Mouse (Mus musculus) left cerebral cortex, adult 11 months (tissue): ENCODE measurements around the gene Kif6.
A peak's percentile ranks its signal among the peaks of the same experiment; 100 is the strongest.

Experiments
- DNase-seq: peaks from one replicate; pipeline ENCODE4 v3.0.0; 2022; ENCODE audit warnings: low spot score

Kif6 gene

GRCm38 (mm10) chr17:49852183-49852582 is 237.2 kb downstream of the Kif6 start:
- DNase-seq, result no peak

- DNase-seq, result no peak
Measured at GRCm38 (mm10) chr17:49855785-49856184, 240.8 kb downstream of the Kif6 start.

- no peak for DNase-seq
Measured at GRCm38 (mm10) chr17:49860057-49860816, 245.3 kb downstream of the Kif6 start.

DNA sequence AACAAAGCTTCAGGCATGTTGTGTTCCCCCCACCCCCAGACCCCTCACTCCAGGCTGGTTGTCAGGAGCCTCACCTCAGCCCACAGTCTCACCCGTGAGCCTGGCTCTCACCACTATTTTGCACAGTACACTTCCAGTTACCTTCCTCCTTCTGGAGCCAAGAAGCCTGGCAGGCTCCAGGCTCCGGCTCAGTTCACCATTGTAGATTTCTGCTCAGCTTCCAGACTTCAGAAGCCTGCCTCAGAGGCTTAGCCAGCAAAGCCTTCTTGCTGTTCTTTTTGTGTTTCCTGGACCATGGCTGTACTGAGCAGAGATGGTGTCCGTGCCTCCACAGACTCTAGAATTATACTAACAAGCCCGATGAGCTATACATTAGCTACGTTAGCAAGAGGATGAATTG is 248.7 kb downstream of the Kif6 start:
- no peak for DNase-seq

GRCm38 (mm10) chr17:49865604-49866003 is 250.7 kb downstream of the Kif6 start:
- no peak for DNase-seq

DNA sequence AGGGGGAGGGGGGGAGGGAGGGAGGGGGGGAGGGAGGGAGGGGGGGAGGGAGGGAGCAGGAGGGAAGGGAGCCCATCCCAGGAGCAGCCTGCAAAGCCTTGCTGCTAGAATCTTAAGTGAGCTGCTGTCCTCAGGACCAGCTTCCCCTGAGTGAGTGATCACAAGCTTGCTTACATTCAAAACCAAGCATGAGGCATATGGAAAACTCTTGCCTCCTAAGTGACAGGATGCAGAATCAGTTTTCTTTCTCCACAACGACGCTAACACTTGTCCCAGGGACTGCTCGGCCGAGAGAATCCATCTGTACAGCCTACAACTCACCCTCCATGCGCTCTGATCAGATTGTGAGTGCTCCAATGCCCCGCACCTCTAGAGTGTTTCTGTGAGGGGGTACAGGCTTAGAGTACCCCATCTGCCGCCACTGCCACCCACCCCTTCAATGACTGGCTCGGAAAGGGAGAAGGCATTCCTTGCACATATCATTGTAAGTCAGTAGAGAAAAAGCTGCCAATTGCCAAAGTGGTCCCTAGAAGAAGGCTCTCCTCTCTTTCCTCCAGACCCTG is 251.8 kb downstream of the Kif6 start:
- DNase-seq, result no peak

- no peak for DNase-seq
Measured at GRCm38 (mm10) chr17:49867321-49868137, 252.6 kb downstream of the Kif6 start.

- DNase-seq, result no peak
Measured at GRCm38 (mm10) chr17:49869246-49869645, 254.3 kb downstream of the Kif6 start.

GRCm38 (mm10) chr17:49872305-49872704 is 257.4 kb downstream of the Kif6 start:
- no peak for DNase-seq

DNA sequence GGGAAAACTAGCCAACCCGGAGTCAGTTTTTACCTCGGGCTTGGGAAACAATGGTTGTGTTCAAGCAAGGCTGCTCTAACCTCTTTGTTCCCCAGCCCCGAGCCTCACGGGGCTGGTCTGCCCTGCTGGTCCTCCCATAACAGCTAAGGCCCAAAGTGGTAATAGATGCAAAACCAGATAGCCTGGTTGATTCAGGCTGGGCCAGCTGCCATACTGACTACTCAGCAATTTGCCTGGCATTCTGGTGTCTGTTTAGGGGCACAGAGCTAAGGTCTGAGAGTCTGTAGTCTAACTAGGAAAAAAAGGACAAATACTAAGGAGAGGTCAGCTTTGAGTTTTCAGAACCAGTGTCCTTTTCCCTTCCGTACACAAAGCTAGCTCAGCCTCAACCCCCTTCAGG is 259.8 kb downstream of the Kif6 start:
- no peak for DNase-seq

DNA sequence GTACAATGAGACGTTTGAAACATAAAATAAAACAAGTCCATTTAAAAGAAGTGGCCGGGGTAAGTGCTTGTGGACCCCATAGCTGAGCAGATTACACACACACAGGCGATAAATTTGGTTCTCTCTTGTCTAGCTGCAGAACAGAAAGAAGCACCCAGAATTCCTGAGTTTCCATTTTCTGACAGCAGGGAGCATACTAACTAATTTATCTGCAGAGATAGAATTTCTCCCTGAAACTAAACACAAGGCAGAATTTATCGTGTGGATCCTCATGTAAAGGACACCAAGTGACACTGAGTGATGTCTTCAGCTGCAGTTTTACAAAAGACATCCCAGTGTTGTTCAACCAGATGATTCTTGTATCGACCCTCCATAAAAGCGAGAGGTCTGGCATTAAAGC is 260.5 kb downstream of the Kif6 start:
- no peak for DNase-seq

- no peak for DNase-seq
Measured at GRCm38 (mm10) chr17:49875939-49876651, 261.2 kb downstream of the Kif6 start.

DNA sequence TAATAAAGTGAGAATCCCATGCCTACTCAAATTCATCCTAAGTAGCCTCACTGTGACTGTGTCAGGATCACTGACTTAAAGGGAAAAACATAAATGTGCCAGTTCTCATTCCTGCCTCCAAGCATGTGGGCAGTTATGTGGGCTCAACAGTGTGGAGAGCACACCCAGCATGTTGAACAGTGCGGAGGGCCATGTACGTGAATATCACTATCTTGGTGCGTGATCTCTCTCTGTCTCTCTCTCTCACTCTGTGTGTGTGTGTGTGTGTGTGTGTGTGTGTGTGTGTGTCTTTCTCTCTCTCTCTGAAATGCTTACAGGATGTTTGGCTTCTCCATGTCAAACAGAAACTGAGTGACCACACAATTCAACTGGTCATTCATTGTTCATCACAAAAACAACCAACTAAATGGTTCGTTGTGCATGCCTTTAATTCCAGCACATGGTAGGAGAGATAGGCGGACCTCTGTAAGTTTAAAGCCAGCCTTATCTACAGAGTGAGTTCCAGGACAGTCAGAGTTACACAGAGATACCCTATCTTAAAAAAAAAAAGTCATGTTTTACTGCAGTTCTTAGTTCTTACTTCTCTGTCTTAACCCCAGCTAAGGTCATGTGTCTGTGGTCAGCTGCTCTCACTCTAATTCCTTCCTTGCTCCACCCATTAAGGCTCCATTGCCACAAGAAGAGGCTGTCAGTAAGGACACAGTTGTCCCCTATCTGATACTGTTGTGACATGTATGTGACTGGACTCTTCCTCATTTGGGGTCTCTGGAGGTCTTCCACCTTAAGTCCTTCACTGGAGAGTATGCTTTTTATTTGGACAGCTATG is 266.2 kb downstream of the Kif6 start:
- DNase-seq, result no peak

DNA sequence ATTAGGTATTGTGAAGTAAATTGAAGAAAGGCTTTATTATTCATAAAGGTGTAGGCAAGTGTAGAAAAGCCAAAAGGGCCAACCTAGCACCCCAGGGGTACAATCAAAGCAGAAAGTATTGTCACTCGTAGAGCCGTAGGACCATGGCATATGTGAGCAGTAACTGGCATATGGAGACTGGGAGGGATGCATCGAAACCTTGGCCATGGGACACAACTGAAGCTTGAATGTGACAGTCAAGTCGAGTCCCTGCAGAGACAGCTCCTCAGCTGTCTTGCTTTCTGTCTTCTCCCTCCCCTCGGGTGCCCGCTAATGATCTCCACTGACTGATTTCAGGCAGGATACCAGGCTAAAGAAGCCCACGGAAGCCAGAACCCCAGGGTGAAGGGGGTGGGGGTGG is 266.9 kb downstream of the Kif6 start:
- no peak for DNase-seq

DNA sequence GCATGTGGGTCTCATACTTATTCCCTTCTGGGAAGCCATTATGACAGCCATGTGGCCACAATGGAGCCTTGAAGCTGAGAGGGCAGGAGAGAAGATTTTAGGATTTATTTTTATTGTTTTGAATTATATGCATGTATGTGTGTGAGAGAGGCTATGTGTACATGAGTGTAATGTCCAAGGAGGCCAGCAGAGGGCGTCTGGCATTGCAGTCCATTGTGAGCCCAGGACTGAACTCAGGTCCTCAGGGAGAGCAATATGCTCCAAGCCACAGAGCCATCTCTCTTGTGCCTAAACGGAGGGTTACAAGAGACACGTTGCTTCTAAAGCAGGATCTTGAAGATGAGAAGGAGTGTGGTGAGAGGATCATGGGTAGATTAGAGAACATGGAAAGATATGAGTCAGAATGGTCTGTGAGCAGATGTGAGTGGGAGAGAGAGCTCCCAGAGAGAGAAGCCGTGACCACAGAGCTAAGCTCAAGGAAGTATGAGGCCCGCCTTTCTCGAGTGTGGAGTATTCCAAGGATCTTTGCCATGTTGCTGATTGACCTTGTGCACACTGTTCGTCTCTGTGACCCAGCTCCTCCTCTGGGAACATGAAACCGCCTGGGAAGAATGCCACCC is 268.3 kb downstream of the Kif6 start:
- peak; percentile 16 for DNase-seq

GRCm38 (mm10) chr17:49885035-49885434 is 270.1 kb downstream of the Kif6 start:
- DNase-seq, result no peak

DNA sequence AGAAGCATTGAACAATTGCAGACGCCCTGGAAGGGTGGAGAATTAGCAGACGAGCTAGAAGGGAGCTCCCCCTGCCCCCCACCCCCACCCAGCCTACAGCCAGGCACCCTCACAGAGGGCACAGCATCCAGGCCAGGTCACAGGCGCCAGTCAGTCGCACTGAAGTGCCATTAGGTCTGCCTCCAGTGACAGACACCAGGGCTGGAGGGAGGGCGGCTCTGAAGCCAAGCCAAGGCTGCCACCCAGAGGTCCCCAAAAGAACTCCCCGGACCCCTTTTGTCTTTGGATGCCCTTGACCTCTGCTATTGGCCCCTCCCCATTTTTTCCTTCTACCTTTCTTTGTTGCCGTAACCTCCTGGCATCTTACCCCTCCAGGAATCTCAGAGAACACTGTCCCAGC is 274.7 kb downstream of the Kif6 start:
- no peak for DNase-seq

GRCm38 (mm10) chr17:49890861-49891260 is 275.9 kb downstream of the Kif6 start:
- DNase-seq, result no peak

DNA sequence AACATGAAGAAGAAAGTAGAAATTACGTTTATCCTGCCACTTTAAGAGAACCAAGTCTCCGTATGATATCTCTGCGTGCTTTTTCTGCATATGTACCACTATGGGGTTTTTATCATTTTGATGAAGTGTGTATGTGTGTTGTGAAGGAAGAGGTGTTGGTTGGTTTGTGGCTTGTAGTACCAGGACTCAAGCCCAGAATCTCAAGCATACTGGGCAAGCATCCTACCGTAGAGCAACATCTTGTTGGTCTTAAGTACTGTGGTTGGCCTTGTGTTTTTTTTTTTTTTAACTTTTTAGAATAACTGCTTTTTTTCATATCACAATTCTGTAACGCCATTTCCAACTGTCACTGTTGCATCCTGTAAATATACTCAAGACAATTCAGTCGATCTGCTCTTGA is 277.5 kb downstream of the Kif6 start:
- no peak for DNase-seq

DNA sequence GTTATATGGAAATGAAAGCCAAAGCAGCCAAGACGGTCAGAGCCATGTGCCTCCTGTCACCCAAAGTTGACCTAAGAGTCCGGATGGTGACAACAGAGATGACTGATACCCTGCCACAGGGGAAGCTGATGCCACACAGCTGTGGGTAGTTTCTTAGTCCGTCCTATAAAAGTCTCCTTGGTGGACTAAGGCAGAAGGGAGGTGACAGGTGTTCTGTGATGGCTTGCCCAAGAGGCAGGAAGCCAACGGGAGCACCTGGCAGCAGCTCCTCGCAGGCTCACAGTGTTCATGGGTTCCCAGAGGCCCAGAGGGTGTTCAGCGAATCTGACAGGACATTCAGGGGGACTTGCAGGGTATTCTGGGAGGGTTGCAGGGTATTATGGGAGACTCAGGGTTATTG is 279.5 kb downstream of the Kif6 start:
- no peak for DNase-seq

- DNase-seq, result peak; percentile 77
Measured at GRCm38 (mm10) chr17:49898849-49899331, 284.0 kb downstream of the Kif6 start.
